Mouse (Mus musculus) liver (tissue): ENCODE measurements around the gene Tbx18.

Experiments used
- DNase-seq: peaks from one replicate; pipeline ENCODE4 v3.0.0-alpha.2; 2020; ENCODE audit warnings: mixed read lengths

Tbx18 gene

GRCm38 (mm10) chr9:87730961-87731535 lies at the start of gene Tbx18:
Tbx18 (minus strand) TSS chr9:87731260.
- DNase-seq: peak; percentile 61

- no peak for DNase-seq
These were observed 42.9 kb upstream of the Tbx18 start for GRCm38 (mm10) chr9:87773951-87774350.

- DNase-seq: no peak
These were observed 24.6 kb upstream of the Tbx18 start for GRCm38 (mm10) chr9:87755621-87756020.

GRCm38 (mm10) chr9:87741599-87741998 lies 10.5 kb upstream of the Tbx18 start:
- DNase-seq: no peak

GRCm38 (mm10) chr9:87740667-87741066 lies 9.6 kb upstream of the Tbx18 start:
- DNase-seq: peak; percentile 51

- peak; percentile 5 for DNase-seq
These were observed 9.2 kb upstream of the Tbx18 start for GRCm38 (mm10) chr9:87740241-87740645.

GRCm38 (mm10) chr9:87739543-87740161 lies 8.6 kb upstream of the Tbx18 start:
- no peak for DNase-seq

GRCm38 (mm10) chr9:87738766-87739542 lies 7.9 kb upstream of the Tbx18 start:
- no peak for DNase-seq

- no peak for DNase-seq
These were observed 7.1 kb upstream of the Tbx18 start for GRCm38 (mm10) chr9:87738123-87738522.

GRCm38 (mm10) chr9:87737271-87737670 lies 6.2 kb upstream of the Tbx18 start:
- no peak for DNase-seq

- no peak for DNase-seq
These were observed 4.0 kb upstream of the Tbx18 start for GRCm38 (mm10) chr9:87735046-87735445.

- DNase-seq: no peak
These were observed 3.6 kb upstream of the Tbx18 start for GRCm38 (mm10) chr9:87734631-87735030.

GRCm38 (mm10) chr9:87733732-87734131 lies 2.7 kb upstream of the Tbx18 start:
- DNase-seq: no peak

GRCm38 (mm10) chr9:87733236-87733630 lies 2.2 kb upstream of the Tbx18 start:
- no peak for DNase-seq

- no peak for DNase-seq
These were observed 1.6 kb upstream of the Tbx18 start for GRCm38 (mm10) chr9:87732416-87733235.

GRCm38 (mm10) chr9:87730271-87730960 lies 644 bp downstream of the Tbx18 start:
- DNase-seq: peak; percentile 17

- DNase-seq: peak; percentile 23
These were observed 1.5 kb downstream of the Tbx18 start for GRCm38 (mm10) chr9:87729316-87730270.

- no peak for DNase-seq
These were observed 3.0 kb downstream of the Tbx18 start for GRCm38 (mm10) chr9:87728107-87728506.

GRCm38 (mm10) chr9:87727155-87727953 lies 3.7 kb downstream of the Tbx18 start:
- no peak for DNase-seq

GRCm38 (mm10) chr9:87721793-87722192 lies 9.3 kb downstream of the Tbx18 start:
- no peak for DNase-seq
